Mouse (Mus musculus) leukemia stem cell, adult 10-12 weeks (primary cell): Measurements from ENCODE around the gene Atp12a. TPM values are rescaled to one million over a fixed set of nuclear protein-coding genes. Genes with fewer than 3 reads are reported as not detected.

Source experiments
- polyA plus RNA-seq: library from polyadenylated mRNA; stranded (reverse); fragments of >175 nt; gene quantifications from 2 replicates; pipeline ENCODE4 v1.2.3, GENCODE M21; 2012; ENCODE audit warnings: low replicate concordance

Gene Atp12a
- polyA plus RNA-seq = not detected in 2 replicates

DNA sequence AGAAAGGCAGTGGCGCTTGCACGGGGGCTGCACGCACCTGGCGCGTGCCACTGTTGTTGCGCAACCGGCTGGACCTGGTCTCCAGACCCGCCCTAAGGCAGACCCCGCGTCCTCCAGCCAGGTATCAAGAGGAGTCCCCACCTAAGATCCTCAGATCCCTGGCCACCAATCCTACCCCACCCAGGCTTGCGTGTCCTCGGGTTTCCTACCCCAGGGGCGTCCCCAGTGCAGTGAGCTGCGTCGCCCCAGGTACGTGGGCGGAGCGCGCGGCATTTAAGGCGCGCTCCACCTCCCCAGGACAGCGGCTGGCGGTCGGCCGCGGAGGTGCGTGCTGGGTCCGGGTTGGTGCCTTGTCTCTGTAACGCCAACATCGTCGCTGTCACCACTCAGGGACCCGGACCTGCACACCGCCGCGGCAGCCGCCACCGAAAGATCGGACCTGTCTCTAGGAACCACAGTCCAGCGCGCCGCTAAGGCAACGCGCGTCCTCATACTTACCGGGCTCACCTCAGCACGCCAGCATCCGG, at the start of gene Atp12a:
Gene Atp12a (plus strand): TSS at position 358 of the 527 bp plus-strand sequence.

DNA sequence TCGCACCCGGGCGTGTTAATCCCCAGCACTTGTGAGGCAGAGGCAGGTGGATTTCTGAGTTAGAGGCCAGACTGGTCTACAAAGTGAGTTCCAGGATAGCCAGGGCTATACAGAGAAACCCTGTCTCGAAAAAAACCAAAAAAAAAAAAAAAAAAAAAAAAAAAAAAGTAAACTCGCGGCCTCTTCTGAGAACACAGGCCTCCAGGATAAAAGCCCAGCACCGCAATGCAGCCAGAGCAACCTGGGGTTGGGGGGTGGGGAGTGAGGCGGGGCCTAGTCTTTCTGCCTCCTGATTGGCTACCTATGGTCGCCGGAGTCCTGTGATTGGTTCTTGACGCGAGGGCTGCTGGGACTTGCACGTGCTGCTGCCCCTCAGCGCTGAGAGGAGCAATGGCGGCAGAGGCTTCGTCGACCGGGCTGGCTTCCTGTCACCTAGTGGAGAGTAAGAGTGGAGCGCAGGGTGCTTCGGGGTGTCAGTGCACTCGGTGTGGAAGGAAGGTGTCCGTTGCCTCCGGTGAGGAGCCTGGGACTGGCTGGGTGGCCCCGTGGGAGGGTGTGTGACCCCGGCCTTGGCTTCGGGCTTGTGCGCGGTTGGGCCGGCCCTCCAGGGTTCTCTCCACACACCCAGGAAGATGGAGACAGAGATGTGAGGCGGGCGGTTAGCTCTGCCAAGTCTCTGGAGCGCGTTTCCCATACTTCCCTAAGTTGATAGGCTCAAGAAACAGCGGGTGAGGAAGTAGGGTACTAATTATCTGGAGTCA, 37.6 kb downstream of the Atp12a start, which contains the start of gene Rnf17:
Gene Rnf17 (plus strand): TSS at position 271 of the 761 bp plus-strand sequence.

Other genes starting within 250 kb of the Atp12a start
- gene Gzme, start 244.4 kb upstream of the Atp12a start, polyA plus RNA-seq = not detected in 2 replicates
- gene Gzmd, start 232.5 kb upstream of the Atp12a start, polyA plus RNA-seq = not detected in 2 replicates
- gene Gzmg, start 205.5 kb upstream of the Atp12a start, polyA plus RNA-seq = not detected in 2 replicates
- not detected in 2 replicates for gene Gzmn, start 190.5 kb upstream of the Atp12a start, polyA plus RNA-seq
- gene Gzmf, start 153.7 kb upstream of the Atp12a start, polyA plus RNA-seq = not detected in 2 replicates
- not detected in 2 replicates for gene Gzmc, start 130.4 kb upstream of the Atp12a start, polyA plus RNA-seq
- gene Gzmb, start 102.8 kb upstream of the Atp12a start, polyA plus RNA-seq = 0.20 and 0.52 TPM in 2 replicates
- gene Rnf17, start 37.5 kb downstream of the Atp12a start, polyA plus RNA-seq = 0.93 TPM in 1 of 2 replicates, not detected in the other
- 1.3 and 2.3 TPM in 2 replicates for gene Cenpj, start 210.4 kb downstream of the Atp12a start, polyA plus RNA-seq
- 1.9 and 5.3 TPM in 2 replicates for gene Parp4, start 210.6 kb downstream of the Atp12a start, polyA plus RNA-seq